Mouse (Mus musculus) left cerebral cortex, postnatal 10 days (tissue): ENCODE results near the gene Kcnma1. TPM values are rescaled to one million over a fixed set of nuclear protein-coding genes. Genes with fewer than 3 reads are reported as not detected.

Experiments
- DNase-seq, 2 experiments: peaks; one replicate each; pipeline ENCODE4 v3.0.0; 2021 to 2022; ENCODE audit warnings: low spot score in 2 of 2, mixed read lengths in 1 of 2; ENCODE audit errors: extremely low spot score in 1 of 2
- intact Hi-C: fragments of 180-260 bp; cut with DNase I; formaldehyde crosslinking; loops from one replicate; pipeline ENCODE4 v1.15.1; 2025
- total RNA-seq, 2 experiments: library from RNA; stranded (reverse); gene quantifications; 2 replicates each; pipeline ENCODE4 v1.2.3; 2021

Gene Kcnma1
- total RNA-seq, 2 experiments from 2014 or later: 152 to 155 TPM

DNA sequence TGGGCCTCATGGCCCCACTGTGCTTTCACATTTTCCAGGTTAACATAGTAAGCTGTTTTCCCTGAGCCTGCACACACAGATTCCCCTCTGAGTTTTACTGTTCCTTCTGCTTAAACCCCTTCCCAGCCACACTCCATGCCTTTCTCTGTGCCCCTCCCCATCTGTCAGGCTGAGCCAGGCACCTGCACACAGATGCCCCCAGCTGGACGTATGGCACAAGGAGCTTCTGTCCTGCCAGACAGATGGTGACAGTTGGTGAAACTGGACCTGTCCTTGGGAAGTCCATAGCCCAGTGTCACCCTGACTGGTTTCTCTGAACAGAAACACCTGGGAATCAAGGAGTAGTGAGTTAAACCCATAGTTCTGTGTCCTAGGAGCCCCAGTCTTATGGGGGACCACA lies 204.2 kb downstream of the Kcnma1 start:
- intact Hi-C loops: no loop called here
- DNase-seq: no peak

DNA sequence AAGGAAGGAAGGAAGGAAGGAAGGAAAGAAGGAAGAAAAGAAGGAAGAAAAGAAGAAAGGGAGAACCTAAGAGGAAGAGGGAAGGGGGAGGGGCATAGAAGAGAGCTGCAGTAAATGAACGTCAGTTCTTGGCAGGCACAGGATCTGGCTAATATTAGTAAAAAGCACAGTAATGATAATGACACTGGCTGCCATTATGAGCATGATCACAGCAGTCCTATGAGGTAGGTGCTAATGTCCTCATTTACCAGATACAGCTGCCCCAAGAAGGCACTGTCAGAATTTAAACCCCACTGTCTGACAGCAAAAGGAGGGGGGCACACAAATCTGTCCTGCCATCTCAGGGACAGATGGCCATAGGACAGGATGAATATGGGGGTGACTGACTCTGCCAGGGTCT lies 205.2 kb downstream of the Kcnma1 start:
- intact Hi-C loops: no loop called here
- DNase-seq: no peak

GRCm38 (mm10) chr14:23806378-23806777 lies 207.9 kb downstream of the Kcnma1 start:
- intact Hi-C loops: no loop called here
- no peak for DNase-seq

DNA sequence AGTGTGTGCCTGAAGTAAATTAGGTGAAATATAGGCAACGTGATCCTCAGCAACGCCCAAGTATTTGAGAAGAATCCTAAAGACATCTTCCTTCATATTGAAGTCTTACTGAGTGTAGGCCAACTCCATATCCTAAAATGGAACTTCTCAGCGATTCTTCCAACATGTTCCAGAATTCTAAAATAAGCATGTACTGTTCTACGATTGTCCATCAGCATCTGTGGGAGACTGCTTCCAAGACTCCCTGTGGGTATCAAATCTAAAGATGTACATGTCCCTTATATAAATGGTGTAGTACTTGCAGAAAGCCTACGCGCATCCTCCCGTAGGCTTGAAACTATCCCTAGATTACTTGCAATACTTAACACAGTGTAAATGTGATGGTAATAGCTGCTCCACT lies 217.4 kb downstream of the Kcnma1 start:
- intact Hi-C loops: no loop called here
- DNase-seq: peak in 1 of 2 experiments; percentile 47

DNA sequence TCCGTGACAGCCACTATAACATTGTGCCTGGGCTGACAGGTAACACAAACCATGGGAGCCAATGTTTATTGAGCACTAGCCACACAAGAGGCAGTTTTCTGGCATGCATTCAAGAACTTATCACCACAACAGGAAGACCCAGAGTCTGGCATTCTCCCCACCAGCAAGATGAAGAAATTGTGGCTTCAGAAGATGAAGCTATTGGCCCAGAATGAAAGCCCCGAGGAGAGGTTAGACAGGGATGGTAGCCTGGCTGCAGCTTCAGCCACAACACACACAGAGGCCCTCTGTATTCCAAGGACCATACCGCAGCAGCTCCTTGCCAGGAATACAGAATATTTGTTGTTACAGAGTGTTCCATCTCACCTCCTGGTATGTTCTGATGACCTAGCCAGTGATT lies 221.6 kb downstream of the Kcnma1 start:
- intact Hi-C loops: loop anchor here (5.0 kb wide), 1 partner anchor 210 kb away; no protein-coding TSS in a partner anchor
- DNase-seq: no peak

DNA sequence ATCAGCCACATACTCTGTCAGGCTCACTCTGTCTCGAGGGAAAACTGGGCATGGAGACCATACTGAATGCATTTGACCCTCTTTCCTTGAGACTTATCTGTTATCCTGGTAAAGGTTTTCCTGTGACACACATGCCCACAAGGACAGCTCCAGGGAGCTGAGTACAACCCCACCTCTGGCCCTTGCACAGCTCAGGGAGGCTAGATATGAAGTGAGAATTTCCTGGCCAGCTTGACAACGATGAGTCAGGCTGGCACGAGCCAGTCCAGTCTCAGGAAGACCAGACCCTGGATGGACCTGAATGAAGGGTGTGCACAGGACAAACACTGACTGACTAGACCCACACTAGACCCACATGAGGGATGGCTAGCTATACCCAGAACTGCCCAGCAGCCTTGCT lies 222.2 kb downstream of the Kcnma1 start:
- DNase-seq: no peak
- intact Hi-C loops: loop anchor here (5.0 kb wide), 1 partner anchor 210 kb away; no protein-coding TSS in a partner anchor

- intact Hi-C loops: loop anchor here (2.0 to 5.0 kb wide), 2 partner anchors 209 to 214 kb away; no protein-coding TSS in a partner anchor
Observed at GRCm38 (mm10) chr14:23791261-23791691, 223.0 kb downstream of the Kcnma1 start.

DNA sequence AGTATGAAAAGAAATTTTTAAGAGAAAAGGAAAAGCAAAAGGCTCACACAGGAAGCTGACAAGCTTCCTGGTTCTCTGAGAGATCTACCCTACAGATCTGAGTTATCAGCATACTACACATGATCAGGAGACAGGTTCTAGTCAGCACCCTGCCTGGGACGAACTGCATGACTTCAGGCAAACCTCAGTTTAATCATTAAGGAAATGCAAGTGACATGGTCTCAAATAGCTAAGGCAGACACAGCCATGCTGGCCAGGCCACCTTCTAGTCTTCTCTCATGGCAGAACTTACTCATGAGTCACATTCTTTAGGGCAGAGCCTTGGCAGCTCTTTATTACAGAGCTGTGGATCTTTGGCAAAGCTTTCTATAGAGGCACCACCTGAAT lies 227.6 kb downstream of the Kcnma1 start:
- DNase-seq: no peak
- intact Hi-C loops: no loop called here

More at GRCm38 (mm10) chr14:23791261-23791691, 223.0 kb downstream of the Kcnma1 start:
- DNase-seq: peak; percentile 66 to 68

- DNase-seq: no peak
- intact Hi-C loops: no loop called here
Observed at GRCm38 (mm10) chr14:23785921-23786686, 228.2 kb downstream of the Kcnma1 start.

DNA sequence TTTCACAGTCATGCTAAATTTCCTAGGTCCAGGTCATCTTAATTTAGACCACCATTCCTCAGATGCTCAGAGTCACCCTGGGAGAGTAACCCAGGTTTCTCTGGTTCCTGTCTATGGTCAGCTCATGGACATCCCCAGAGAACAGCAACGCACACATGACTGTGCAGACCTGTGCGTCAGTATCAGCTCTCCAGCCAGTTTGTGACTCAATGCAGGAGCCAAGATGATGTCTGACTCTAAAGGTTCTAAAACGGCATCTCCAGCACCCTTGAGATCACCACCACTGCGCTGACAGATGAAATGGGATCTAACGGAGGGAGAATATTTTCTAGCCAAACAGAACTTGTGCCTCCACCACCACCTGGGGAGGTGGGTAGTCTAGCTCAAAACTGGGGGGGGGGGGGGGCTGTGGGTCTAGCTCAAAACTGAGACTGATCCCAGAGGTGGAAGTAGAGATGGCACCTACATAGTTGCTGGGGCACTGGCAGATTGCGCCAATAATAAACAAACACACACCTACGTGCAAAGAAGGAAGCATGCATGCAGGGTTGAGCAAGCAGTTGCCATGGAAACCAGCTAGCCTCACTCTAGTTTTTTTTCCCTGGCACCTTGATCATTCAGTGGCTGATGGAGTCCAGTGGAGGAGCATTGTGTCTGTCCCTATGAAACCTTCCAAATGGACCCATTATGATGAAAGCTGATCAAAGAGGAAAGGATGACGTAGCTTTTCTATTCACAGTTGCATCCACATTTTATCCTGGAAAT lies 231.3 kb downstream of the Kcnma1 start:
- no peak for DNase-seq
- intact Hi-C loops: no loop called here

DNA sequence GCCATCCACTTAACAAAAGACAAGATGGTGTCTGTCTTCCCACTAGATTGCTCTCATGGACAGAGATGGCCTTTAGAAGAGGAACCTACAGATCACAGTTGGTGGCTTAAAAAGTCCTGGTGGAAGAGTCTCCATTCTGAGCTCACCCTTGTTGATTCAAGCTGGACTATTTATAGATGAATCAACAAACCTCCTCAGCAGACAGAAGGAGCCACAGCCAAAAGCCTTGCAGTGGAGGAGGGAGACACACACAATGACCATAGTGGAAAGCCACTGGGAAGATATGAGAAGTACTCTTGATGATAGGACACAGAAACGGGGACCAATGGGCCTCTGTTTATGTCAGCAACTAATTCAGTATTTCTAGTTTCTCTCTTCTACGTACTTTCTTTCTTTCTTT lies 239.7 kb downstream of the Kcnma1 start:
- DNase-seq: no peak
- intact Hi-C loops: no loop called here

DNA sequence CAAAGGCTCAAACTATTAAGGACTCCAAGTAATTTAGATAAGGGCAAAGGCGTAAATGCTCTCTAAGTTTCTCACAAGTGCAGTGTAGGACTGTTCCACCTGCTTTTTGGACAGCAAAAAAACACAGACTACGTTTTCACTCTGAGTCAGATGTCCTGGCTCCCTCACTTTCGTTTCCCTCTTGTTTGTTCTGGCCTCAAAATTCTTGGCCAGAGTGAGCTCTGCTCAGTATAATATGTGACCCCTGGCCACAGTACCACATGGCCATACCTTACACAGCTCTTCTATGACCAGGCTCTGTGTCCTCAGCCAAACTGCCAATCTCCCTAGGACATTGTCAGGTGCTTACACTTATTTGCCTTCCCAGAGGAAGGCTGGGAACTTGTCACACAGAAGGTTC lies 241.6 kb downstream of the Kcnma1 start:
- intact Hi-C loops: no loop called here
- DNase-seq: no peak

DNA sequence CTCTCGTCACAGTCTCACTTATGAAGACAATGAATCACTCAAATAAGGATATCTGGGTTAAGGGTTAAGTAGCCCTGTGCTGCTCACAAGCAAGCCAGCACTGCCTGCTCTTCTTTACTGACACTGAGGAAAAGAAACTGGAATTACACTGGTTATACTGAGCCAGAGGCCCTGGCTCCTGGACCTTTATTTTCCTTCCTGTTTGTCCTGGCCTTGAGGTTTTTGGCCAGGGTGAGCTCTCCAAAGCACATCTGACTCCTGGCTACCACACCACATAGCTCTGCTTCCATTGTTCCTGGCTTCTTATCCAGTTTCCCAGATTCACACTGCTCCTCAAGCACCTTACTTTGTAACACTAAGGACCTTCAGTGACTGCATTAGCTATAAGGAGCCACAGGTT lies 242.5 kb downstream of the Kcnma1 start:
- no peak for DNase-seq
- intact Hi-C loops: no loop called here

- intact Hi-C loops: no loop called here
- no peak for DNase-seq
Observed at GRCm38 (mm10) chr14:23762471-23762870, 251.8 kb downstream of the Kcnma1 start.

- DNase-seq: no peak
Observed at GRCm38 (mm10) chr14:23759626-23760025, 254.7 kb downstream of the Kcnma1 start.

DNA sequence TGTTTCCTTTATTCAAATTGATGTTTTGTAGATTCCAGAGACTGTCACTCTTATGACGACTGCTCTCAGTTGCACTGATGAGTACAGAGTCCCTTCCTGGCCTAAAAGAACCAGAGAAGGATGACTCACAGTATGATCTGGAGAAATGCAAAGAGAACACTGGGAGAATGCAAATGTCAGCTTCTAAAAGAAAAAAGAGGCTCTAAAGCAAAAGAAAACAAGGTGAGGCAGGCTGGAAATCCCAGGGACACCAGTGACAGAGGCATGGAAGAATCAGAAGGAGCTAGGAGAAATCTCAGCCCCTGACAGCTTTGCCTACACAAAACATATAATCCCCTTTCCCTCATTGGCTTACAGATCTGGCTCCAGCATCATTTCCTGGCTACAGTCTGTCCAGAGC lies 255.9 kb downstream of the Kcnma1 start:
- intact Hi-C loops: no loop called here
- DNase-seq: no peak

More at GRCm38 (mm10) chr14:23759626-23760025, 254.7 kb downstream of the Kcnma1 start:
- intact Hi-C loops: no loop called here

DNA sequence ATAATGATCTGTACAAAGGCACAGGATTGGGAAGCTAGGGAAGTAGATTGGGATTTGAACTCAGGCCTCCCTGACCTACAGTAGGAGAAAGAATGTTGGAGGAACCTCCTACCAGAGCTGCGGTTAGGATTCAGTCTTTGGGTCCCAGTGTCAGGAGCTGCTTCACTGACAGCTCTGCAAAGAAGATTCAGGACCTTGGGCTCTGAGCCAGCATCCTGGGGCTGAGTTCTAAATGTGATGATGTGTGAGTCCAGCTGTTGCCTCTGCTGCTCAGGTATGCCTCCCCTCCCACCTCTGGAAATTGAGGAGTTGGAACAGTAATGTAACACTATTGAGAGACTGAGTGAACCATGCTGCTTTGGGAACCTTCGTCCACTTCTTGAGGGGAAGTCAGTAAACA lies 266.3 kb downstream of the Kcnma1 start:
- intact Hi-C loops: no loop called here
- no peak for DNase-seq

- intact Hi-C loops: no loop called here
- DNase-seq: no peak
Observed at GRCm38 (mm10) chr14:23746976-23747375, 267.3 kb downstream of the Kcnma1 start.

- intact Hi-C loops: no loop called here
- DNase-seq: no peak
Observed at GRCm38 (mm10) chr14:23741531-23741930, 272.8 kb downstream of the Kcnma1 start.

DNA sequence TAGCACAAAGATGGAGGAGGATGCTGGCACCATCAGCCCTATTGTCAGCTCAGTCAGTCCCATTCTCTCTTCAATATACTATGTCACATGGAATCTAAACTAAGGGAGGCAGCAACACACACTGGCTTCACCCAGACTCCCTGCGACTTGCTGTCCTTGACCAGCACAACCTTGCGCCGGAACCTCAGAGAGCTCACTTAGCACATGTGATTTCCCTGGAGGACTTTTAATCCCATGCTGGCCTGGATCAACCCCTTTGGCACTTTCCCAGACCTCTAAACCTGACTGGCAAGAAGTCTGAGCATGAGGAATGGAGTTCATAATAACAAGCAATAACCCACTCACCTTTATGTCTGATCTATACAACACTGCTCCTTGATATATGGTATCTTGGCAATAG lies 280.1 kb downstream of the Kcnma1 start:
- intact Hi-C loops: no loop called here
- no peak for DNase-seq
